Mouse (Mus musculus): ENCODE results near the gene Gemin2. TPM values are rescaled to one million over a fixed set of nuclear protein-coding genes. Genes with fewer than 3 reads are reported as not detected.

Gemin2 gene
- polyA plus RNA-seq (2015; fragmentation: Nextera tagmentation; extraction: Ambion mirVana) = 23.3 and 24.1 TPM in 2 replicates

GRCm38 (mm10) chr12:59013234-59013633, at the start of gene Gemin2:
Gene Gemin2, plus strand, starts transcription at chr12:59013393.

GRCm38 (mm10) chr12:59011844-59012709, 1.1 kb upstream of the Gemin2 start, which contains the start of gene Sec23a:
Gene Sec23a, minus strand, starts transcription at chr12:59012017.

GRCm38 (mm10) chr12:59060993-59061595, 47.9 kb downstream of the Gemin2 start, which contains the start of gene Trappc6b:
Gene Trappc6b, minus strand, starts transcription at chr12:59061472.

GRCm38 (mm10) chr12:59066448-59067077, 53.4 kb downstream of the Gemin2 start, which contains the start of gene Pnn:
Gene Pnn, plus strand, starts transcription at chr12:59066884.

Other genes starting within 250 kb of the Gemin2 start
- gene Sec23a, start 1.4 kb upstream of the Gemin2 start, polyA plus RNA-seq (2015; fragmentation: Nextera tagmentation; extraction: Ambion mirVana) = 14.4 and 18.3 TPM in 2 replicates
- 68.7 and 69.6 TPM in 2 replicates for gene Trappc6b, start 48.1 kb downstream of the Gemin2 start, polyA plus RNA-seq (2015; fragmentation: Nextera tagmentation; extraction: Ambion mirVana)
- 57.3 and 60.3 TPM in 2 replicates for gene Pnn, start 53.5 kb downstream of the Gemin2 start, polyA plus RNA-seq (2015; fragmentation: Nextera tagmentation; extraction: Ambion mirVana)
- 47.8 and 52.3 TPM in 2 replicates for gene Mia2, start 82.4 kb downstream of the Gemin2 start, polyA plus RNA-seq (2015; fragmentation: Nextera tagmentation; extraction: Ambion mirVana)
- gene Fbxo33, start 206.3 kb downstream of the Gemin2 start, polyA plus RNA-seq (2015; fragmentation: Nextera tagmentation; extraction: Ambion mirVana) = 15.2 and 17.2 TPM in 2 replicates